ENCODE assay signal across 7 mouse cellular contexts in the genomic region with DNA sequence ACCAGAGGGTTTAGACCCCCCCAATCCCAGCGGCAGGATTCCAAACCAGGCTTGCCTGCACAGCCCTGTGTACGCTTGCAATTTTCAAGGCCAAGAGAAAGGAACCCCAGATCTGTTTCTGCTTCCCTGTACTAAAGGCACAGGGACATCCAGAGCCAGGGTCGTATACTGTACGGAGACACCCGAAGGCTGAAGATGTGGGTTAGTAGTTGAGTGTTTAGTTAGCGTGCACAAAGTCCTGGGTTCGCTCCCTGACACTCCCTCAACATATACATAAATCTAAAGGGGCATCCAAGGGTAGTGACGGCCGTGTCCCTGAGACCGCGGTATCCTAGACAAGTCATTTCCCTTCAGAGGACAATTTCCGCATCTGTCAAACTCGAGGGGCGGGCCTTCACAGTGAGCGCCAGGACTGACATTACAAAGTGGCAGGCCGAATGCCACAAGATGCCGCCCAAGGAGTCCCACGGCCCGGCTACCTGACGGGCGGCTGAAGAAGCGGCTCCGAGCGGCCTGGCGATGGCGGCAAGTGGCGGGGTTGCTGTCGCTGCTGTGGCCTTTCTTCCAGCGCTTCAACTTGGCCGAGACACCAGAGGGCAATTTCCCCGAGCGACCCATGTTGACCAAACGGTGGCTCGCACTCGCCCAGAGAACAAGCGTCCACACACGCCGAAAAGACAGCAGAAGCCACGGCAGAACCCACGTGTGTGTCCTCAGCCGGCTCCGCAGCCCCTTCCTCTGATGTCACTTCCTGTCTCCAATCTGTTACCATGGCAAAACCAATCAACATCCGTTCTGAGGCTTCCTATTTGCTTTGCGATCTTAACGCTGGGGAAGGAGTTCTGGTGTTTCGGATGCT. TPM values are rescaled to one million over a fixed set of nuclear protein-coding genes. Genes with fewer than 3 reads are reported as not detected.
A peak's percentile ranks its signal among the peaks of the same experiment; 100 is the strongest.
DNase-seq lines count a peak whose midpoint lies in the region; ATAC-seq lines count a peak whose summit lies in the region.

A gene (minus strand): TSS at position 714 of the 859 bp plus-strand sequence.

- peak within 1 kb of the TSS; percentile 28; the same call in 1 of the 2 replicates for H3K9ac ChIP-seq in limb, embryonic 11.5 days (ENCODE audit: low read length)
- peak within 1 kb of the TSS; percentile 53 for H3K9ac ChIP-seq in midbrain, embryonic 14.5 days (replicated peaks; ENCODE audit: low read length)

- 2% methylated on average over 46 of the region's 46 CpGs for WGBS in embryonic facial prominence, embryonic 10.5 days
- WGBS in limb, embryonic 11.5 days: under 1% methylated on average over 46 of the region's 46 CpGs
- 1% methylated on average over 46 of the region's 46 CpGs for WGBS in midbrain, embryonic 14.5 days

- no peaks in the 10 kb centered on the region for H3K9me3 ChIP-seq in embryonic facial prominence, embryonic 10.5 days
- no peaks in the 10 kb centered on the region for H3K9me3 ChIP-seq in limb, embryonic 11.5 days (ENCODE audit: control insufficient read depth, low read length)
- H3K9me3 ChIP-seq in midbrain, embryonic 14.5 days (ENCODE audit: control insufficient read depth, low read length): no peaks in the 10 kb centered on the region

- peak within 1 kb of the TSS; percentile 77 for H3K4me2 ChIP-seq in limb, embryonic 11.5 days (ENCODE audit: low read depth, severe bottlenecking)
- peak within 1 kb of the TSS; percentile 91 for H3K4me2 ChIP-seq in midbrain, embryonic 14.5 days (ENCODE audit: low read length)

- peak; percentile 86; the same call in 1 of the 2 replicates for ATAC-seq in limb, embryonic 11.5 days (ENCODE audit: insufficient number of reproducible peaks, low FRiP score, low TSS enrichment, low read depth)
- peak; percentile 94 for ATAC-seq in midbrain, embryonic 14.5 days (ENCODE audit: low FRiP score, low TSS enrichment)

- peak within 1 kb of the TSS; percentile 44; the same call in 1 of the 2 replicates for H3K27ac ChIP-seq in embryonic facial prominence, embryonic 10.5 days (replicated peaks)
- H3K27ac ChIP-seq in limb, embryonic 11.5 days (replicated peaks; ENCODE audit: low read depth, low read length): no peak within 1 kb of the TSS
- peak within 1 kb of the TSS; percentile 37; the same call in 1 of the 2 replicates for H3K27ac ChIP-seq in midbrain, embryonic 14.5 days (replicated peaks; ENCODE audit: low read depth, low read length)

- no peaks in the 10 kb centered on the region for H3K27me3 ChIP-seq in embryonic facial prominence, embryonic 10.5 days (replicated peaks; ENCODE audit: low read depth, poor library complexity, severe bottlenecking)
- no peaks in the 10 kb centered on the region for H3K27me3 ChIP-seq in limb, embryonic 11.5 days (ENCODE audit: control insufficient read depth, insufficient read depth, low read length)
- no peaks in the 10 kb centered on the region for H3K27me3 ChIP-seq in midbrain, embryonic 14.5 days (ENCODE audit: control insufficient read depth, insufficient read depth, low read length)

- H3K36me3 ChIP-seq in embryonic facial prominence, embryonic 10.5 days (replicated peaks): peaks cover 19% of the 10 kb centered on the region
- H3K36me3 ChIP-seq in limb, embryonic 11.5 days (ENCODE audit: control insufficient read depth, insufficient read depth, low read length): no peaks in the 10 kb centered on the region
- H3K36me3 ChIP-seq in midbrain, embryonic 14.5 days (ENCODE audit: control insufficient read depth, insufficient read depth, low read length): peaks cover 10% of the 10 kb centered on the region

- peak within 1 kb of the TSS; percentile 85 for H3K4me3 ChIP-seq in embryonic facial prominence, embryonic 10.5 days
- H3K4me3 ChIP-seq in limb, embryonic 11.5 days (ENCODE audit: low read depth, low read length): peak within 1 kb of the TSS; percentile 58
- peak within 1 kb of the TSS; percentile 74 for H3K4me3 ChIP-seq in midbrain, embryonic 14.5 days (replicated peaks; ENCODE audit: low read depth, low read length)

- peak; percentile 90 for DNase-seq in adrenal gland, postnatal 14 days
- DNase-seq in embryonic facial prominence, embryonic 10.5 days (ENCODE audit: low spot score): peak; percentile 86
- peak; percentile 98 for DNase-seq in heart, adult 11 months
- peak; percentile 79 for DNase-seq in kidney, adult 18-20 months
- peak; percentile 83 for DNase-seq in limb, embryonic 11.5 days (ENCODE audit: low spot score)
- DNase-seq in midbrain, embryonic 14.5 days: peak; percentile 96
- peak; percentile 59 to 61 for DNase-seq in spleen, adult 18-20 months

- peaks cover 17% of the 10 kb centered on the region for H3K4me1 ChIP-seq in embryonic facial prominence, embryonic 10.5 days
- H3K4me1 ChIP-seq in limb, embryonic 11.5 days (ENCODE audit: control insufficient read depth, insufficient read depth, low read length): no peaks in the 10 kb centered on the region
- peaks cover 12% of the 10 kb centered on the region; the same call in 1 of the 2 replicates for H3K4me1 ChIP-seq in midbrain, embryonic 14.5 days (ENCODE audit: control insufficient read depth, insufficient read depth, low read length)

RNA-seq across cellular contexts. Expression of the gene that starts here (rescaled TPM):
- total RNA-seq in adrenal gland, postnatal 14 days (2021): 16.2 and 19.5 TPM in 2 replicates
- 36.3 and 38.9 TPM in 2 replicates for polyA plus RNA-seq in embryonic facial prominence, embryonic 10.5 days (2016; fragmentation: Nextera tagmentation; extraction: Ambion mirVana)
- polyA plus RNA-seq in limb, embryonic 11.5 days (2014; fragmentation: Nextera tagmentation; extraction: Ambion mirVana): 16.1 and 18.4 TPM in 2 replicates
- polyA plus RNA-seq in midbrain, embryonic 14.5 days (2014; fragmentation: Nextera tagmentation; extraction: Ambion mirVana): 12.5 TPM in 2 replicates
